Comparison of ENCODE assay signal across 27 mouse cellular contexts in genomic region chr5:3352314-3352713, GRCm38 (mm10).
"Had no signal": no experiment of that assay in that cellular context is flagged by ENCODE, and none has a peak within 500 bp of the region (broad histone marks: within the 10 kb centered on the region; RNA-seq: fewer than 3 reads in every experiment).

No protein-coding gene starts in this region.

- H3K27ac ChIP-seq: gastrocnemius, adult 2 months; hindbrain, embryonic 10.5 days; hindbrain, embryonic 12.5 days; hindbrain, embryonic 14.5 days; intestine, embryonic 15.5 days; layer of hippocampus, adult 2 months; left cerebral cortex, adult 2 months; limb, embryonic 10.5 days; limb, embryonic 12.5 days; liver, embryonic 13.5 days; liver, embryonic 15.5 days had no signal

- H3K4me2 ChIP-seq: heart, embryonic 12.5 days; hindbrain, embryonic 12.5 days; hindbrain, embryonic 14.5 days; intestine, embryonic 15.5 days; limb, embryonic 12.5 days; liver, embryonic 13.5 days; liver, embryonic 15.5 days had no signal

- H3K4me3 ChIP-seq: gastrocnemius, adult 2 months; heart, embryonic 12.5 days; hindbrain, embryonic 10.5 days; hindbrain, embryonic 12.5 days; intestine, embryonic 15.5 days; layer of hippocampus, adult 2 months; left cerebral cortex, adult 2 months; limb, embryonic 10.5 days; limb, embryonic 12.5 days; liver, embryonic 13.5 days; liver, embryonic 15.5 days had no signal

- H3K36me3 ChIP-seq: hindbrain, embryonic 10.5 days; hindbrain, embryonic 12.5 days; intestine, embryonic 15.5 days; limb, embryonic 12.5 days had no signal

- ATAC-seq: hindbrain, embryonic 16.5 days; inflammation-experienced regulatory T-cells, adult 6 months; intestine, embryonic 15.5 days; intestine, postnatal 0 days; liver, postnatal 0 days had no signal

- DNase-seq: gastrocnemius, adult 2 months; gastrocnemius, postnatal 14 days; gastrocnemius, postnatal 36 days; heart, adult 18-20 months; heart, postnatal 10 days; heart, postnatal 4 days; kidney, adult 18-20 months; kidney, adult 8-10 months; kidney, postnatal 10 days; kidney, postnatal 25 days; kidney, postnatal 4 days; liver; liver, embryonic 13.5 days; liver, postnatal 0 days had no signal

- H3K27me3 ChIP-seq: heart, embryonic 12.5 days; hindbrain, embryonic 12.5 days; intestine, embryonic 15.5 days; limb, embryonic 12.5 days; liver, embryonic 13.5 days; liver, embryonic 15.5 days had no signal

- H3K4me1 ChIP-seq: hindbrain, embryonic 10.5 days; hindbrain, embryonic 12.5 days; intestine, embryonic 15.5 days; limb, embryonic 10.5 days; limb, embryonic 12.5 days had no signal

- H3K9me3 ChIP-seq: heart, embryonic 12.5 days; hindbrain, embryonic 10.5 days; hindbrain, embryonic 12.5 days; intestine, embryonic 15.5 days; limb, embryonic 10.5 days; limb, embryonic 12.5 days; liver, embryonic 13.5 days; liver, embryonic 15.5 days had no signal

- H3K9ac ChIP-seq: heart, embryonic 12.5 days; hindbrain, embryonic 12.5 days; hindbrain, embryonic 14.5 days; intestine, embryonic 15.5 days; limb, embryonic 12.5 days; liver, embryonic 13.5 days; liver, embryonic 15.5 days; liver, postnatal 0 days had no signal
